Mouse (Mus musculus) midbrain, embryonic 13.5 days (tissue): ENCODE measurements around the gene Nutm1. TPM values are rescaled to one million over a fixed set of nuclear protein-coding genes. Genes with fewer than 3 reads are reported as not detected.
A peak's percentile ranks its signal among the peaks of the same experiment; 100 is the strongest.

ENCODE experiments used
- ATAC-seq: fragments of 200-750 bp; cut with Nextera tagmentation; 2 replicates; pipeline ENCODE4 v1.8.0; 2017; ENCODE audit warnings: mild to moderate bottlenecking, moderate TSS enrichment, moderate library complexity
- H3K27ac ChIP-seq: fragments of 300-500 bp; sonication (generic); 2 replicates; pipeline ENCODE4 v1.5.1; 2015; ENCODE audit warnings: inconsistent platforms, mild to moderate bottlenecking, moderate library complexity
- H3K27me3 ChIP-seq: fragments of 300-500 bp; sonication (generic); 2 replicates; pipeline ENCODE4 v1.6.1; 2015; ENCODE audit warnings: mild to moderate bottlenecking, inconsistent platforms
- H3K36me3 ChIP-seq: fragments of 300-500 bp; sonication (generic); 2 replicates; pipeline ENCODE4 v1.6.1; 2015; ENCODE audit warnings: mild to moderate bottlenecking, inconsistent platforms
- H3K4me1 ChIP-seq: fragments of 300-500 bp; sonication (generic); replicated peaks from 2 replicates; pipeline ENCODE4 v1.6.1; 2015; ENCODE audit warnings: inconsistent platforms
- H3K4me2 ChIP-seq: fragments of 300-500 bp; sonication (generic); replicated peaks from 2 replicates; pipeline ENCODE4 v1.6.1; 2015; ENCODE audit warnings: moderate library complexity, mild to moderate bottlenecking, inconsistent platforms
- H3K4me3 ChIP-seq: fragments of 300-500 bp; sonication (generic); replicated peaks from 2 replicates; pipeline ENCODE4 v1.5.1; 2015; ENCODE audit warnings: mild to moderate bottlenecking, inconsistent platforms
- H3K9ac ChIP-seq: fragments of 300-500 bp; sonication (generic); replicated peaks from 2 replicates; pipeline ENCODE4 v1.6.1; 2015; ENCODE audit warnings: mild to moderate bottlenecking, inconsistent platforms
- H3K9me3 ChIP-seq: fragments of 300-500 bp; sonication (generic); 2 replicates; pipeline ENCODE4 v1.6.1; 2016; ENCODE audit warnings: mild to moderate bottlenecking, inconsistent platforms
- WGBS: fragments of 180-500 bp; shearing (Covaris S2); methylation state at CpG from one replicate; pipeline ENCODE4 v1.1.7; 2015; 5-methylcytosine and 5-hydroxymethylcytosine counted together
- polyA plus RNA-seq: library from polyadenylated mRNA; unstranded; fragments of >200 nt; fragmentation: Nextera tagmentation; extraction: Ambion mirVana; gene quantifications from 2 replicates; pipeline ENCODE4 v1.2.1, GENCODE M21; 2015

The Nutm1 gene
- polyA plus RNA-seq, 1 experiment from 2014 or later: not detected

DNA sequence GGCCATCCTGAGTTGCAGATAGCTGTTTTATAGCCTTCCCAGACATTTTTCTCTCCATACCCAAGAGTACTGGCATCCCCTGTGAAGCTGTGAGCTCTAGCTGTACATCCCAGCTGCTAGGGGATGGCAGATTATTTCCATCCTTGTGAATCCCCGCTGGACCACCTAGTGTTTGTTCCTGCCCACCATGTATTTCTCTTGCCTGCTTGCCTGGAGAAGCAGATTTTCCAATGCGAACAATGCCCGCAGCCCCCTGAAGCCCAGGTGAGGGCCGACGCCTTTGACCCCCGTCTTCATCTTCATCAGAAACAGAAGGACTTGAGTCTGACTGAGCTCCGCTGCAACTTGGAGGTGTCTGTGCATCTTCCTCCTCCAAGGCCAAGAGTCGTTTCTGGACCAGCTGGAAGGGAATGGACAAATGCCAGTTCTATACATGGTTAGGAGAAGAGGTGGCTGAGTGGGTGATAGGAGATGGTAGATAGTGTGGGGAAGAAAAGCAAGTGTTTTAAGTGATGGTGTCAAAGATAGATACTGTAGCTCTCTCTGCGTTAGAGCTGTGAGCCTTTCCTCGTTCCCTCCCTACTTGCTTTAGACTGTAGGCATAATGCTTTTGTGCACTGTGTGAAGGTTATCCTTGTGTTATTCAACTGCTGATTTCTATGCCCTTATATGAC lies 9.2 kb downstream of the Nutm1 start:
- H3K36me3 ChIP-seq: peaks cover 24% of the 10 kb centered on the region
- WGBS: 92% methylated on average over 10 of the region's 10 CpGs
- no peak overlapping the region for H3K27ac ChIP-seq
- no peak overlapping the region for H3K4me2 ChIP-seq
- no peaks in the 10 kb centered on the region for H3K27me3 ChIP-seq
- H3K9ac ChIP-seq: no peak overlapping the region
- H3K4me3 ChIP-seq: no peak overlapping the region
- H3K4me1 ChIP-seq: no peaks in the 10 kb centered on the region
- ATAC-seq: no peak
- no peaks in the 10 kb centered on the region for H3K9me3 ChIP-seq

DNA sequence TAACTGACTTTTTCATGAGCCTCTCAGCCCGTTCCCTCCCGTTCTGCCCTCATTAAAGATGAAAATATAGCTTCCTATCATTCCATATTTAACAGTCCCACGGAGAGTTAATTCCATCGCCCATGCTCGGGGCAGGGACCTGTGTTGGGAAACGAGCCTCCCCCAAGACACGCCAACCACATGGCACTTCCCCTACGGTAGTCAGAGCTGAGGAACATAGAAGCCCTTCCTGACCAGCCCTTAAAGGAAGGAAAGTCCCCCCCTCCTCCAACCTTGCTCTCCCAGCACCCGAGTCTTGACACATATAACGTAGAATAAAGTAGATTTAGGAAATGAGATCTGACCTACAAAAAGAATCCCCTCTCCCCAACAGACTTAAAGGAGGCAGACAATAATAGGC lies 11.8 kb downstream of the Nutm1 start:
- Histone ChIP-seq H3K36me3 (peaks cover 41% of the 10 kb centered on the region), H3K4me3 (no peak overlapping the region), H3K27me3 (no peaks in the 10 kb centered on the region), H3K9ac (no peak overlapping the region), H3K4me2 (no peak overlapping the region), H3K27ac (no peak overlapping the region), H3K9me3 (no peaks in the 10 kb centered on the region), H3K4me1 (no peaks in the 10 kb centered on the region)
- ATAC-seq: no peak
- WGBS: 92% methylated on average over 10 of the region's 10 CpGs

DNA sequence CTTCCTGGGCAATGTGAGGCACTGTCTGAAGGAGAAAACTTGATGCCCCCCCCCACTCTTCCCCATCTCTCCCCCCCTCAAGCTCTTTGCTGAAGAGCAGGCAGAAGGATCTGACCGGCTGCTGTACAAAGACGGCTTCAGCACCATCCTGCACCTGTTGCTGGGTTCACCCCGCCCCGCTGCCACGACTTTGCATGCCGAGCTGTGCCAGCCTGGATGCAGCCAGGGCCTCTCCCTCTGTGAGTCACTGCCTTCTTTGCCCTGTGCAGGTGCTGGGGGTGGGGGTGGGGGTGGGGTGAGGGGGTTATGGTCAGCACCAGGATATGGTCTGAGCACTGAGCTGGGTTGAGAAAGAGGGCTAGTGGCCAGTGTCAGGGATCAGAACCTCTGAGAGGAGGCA lies 12.9 kb downstream of the Nutm1 start:
- no peak for ATAC-seq
- Histone ChIP-seq H3K27ac (no peak overlapping the region), H3K4me2 (no peak overlapping the region), H3K9ac (no peak overlapping the region), H3K4me1 (peaks cover 1% of the 10 kb centered on the region), H3K4me3 (no peak overlapping the region), H3K36me3 (peaks cover 41% of the 10 kb centered on the region), H3K9me3 (no peaks in the 10 kb centered on the region), H3K27me3 (no peaks in the 10 kb centered on the region)
- WGBS: 97% methylated on average over 6 of the region's 6 CpGs

DNA sequence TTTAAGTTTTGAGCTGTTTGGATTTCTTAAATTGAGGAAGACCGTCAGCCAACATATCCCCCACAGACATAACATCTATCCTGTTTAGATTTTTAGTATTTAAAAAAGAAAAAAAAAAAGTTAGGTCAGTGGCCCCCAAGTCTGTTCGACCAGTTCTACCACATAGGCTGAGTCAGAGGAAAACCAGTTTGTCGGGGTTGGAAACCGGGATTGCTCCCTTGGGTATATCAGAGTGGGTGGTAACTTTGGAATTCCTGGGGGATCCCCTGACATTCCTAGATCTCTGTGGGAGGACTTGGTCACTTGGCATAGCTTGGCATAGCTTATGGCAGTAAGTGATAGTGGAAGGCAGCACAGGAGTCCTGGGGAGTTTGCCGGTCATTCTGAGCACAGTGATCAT lies 13.8 kb downstream of the Nutm1 start:
- Histone ChIP-seq H3K4me3 (no peak overlapping the region), H3K4me1 (peaks cover 10% of the 10 kb centered on the region), H3K27ac (no peak overlapping the region), H3K27me3 (no peaks in the 10 kb centered on the region), H3K4me2 (no peak overlapping the region), H3K9me3 (no peaks in the 10 kb centered on the region), H3K9ac (no peak overlapping the region), H3K36me3 (peaks cover 41% of the 10 kb centered on the region)
- WGBS: 92% methylated on average over 5 of the region's 5 CpGs
- ATAC-seq: no peak

DNA sequence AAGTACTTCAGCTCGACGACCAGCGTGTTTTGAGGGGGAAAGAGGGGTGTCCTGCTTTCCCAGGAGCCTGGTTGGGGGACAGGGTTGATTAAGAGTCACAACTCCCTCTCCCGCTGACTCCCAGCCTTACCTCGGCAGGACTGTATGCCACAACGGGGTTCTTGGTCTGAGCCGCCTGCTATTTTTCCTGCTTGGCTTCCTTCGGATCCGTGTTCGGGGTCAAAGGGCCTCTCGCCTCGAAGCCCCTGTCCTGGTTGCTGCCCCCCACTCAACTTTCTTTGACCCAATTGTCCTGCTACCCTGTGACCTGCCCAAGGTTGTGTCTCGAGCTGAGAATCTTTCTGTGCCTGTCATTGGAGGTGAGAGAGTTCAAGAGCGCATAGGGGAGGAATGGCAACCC lies 17.3 kb downstream of the Nutm1 start:
- Histone ChIP-seq H3K36me3 (peaks cover 33% of the 10 kb centered on the region), H3K9me3 (no peaks in the 10 kb centered on the region), H3K4me3 (no peak overlapping the region), H3K9ac (no peak overlapping the region), H3K27me3 (0 out of 2 replicates have a peak, but pooled peaks cover 2% of the 10 kb centered on the region), H3K4me2 (no peak overlapping the region), H3K4me1 (peaks cover 11% of the 10 kb centered on the region), H3K27ac (no peak overlapping the region)
- WGBS: 84% methylated on average over 14 of the region's 14 CpGs
- no peak for ATAC-seq

DNA sequence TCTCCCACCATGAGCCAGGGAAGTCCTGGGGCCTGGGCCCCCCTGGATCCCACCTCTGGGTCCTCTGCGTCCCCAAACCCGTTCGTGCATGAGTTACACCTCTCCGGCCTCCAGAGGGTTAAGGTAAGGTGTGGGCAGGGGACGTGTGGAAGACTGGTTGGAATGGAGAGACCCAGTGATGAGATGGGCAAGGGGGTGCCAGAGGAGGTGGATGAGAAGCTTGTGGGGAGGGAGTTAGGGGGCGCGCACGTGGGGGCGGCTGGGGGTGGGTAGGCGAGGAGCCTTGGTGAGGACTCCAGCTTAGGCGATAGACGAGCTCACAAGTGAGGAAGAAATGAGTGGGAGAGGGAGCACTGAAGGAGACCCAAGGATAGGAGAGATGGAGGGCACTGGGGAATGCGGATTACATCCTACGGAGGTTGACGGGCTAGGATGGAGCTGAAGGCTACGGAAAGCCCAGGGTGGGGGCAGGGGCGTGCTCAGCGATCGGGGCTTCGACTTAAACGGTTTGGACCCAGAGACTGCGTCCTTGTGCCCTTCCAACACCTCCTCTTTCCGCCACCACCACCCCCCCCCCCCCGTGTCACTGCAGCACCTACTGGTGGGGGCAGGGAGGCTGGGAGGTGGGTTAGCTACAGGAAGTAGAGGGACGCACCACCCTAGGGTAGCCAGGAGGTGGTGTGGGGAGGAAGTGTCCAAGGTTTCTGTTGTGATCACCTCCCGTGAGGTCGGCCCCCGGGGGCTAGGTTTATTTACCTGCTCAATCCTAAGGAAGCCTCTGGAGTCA lies 19.0 kb downstream of the Nutm1 start:
- peak; percentile 78 for ATAC-seq
- H3K4me2 ChIP-seq: peak overlapping the region; percentile 83
- H3K4me1 ChIP-seq: peaks cover 11% of the 10 kb centered on the region
- H3K9me3 ChIP-seq: no peaks in the 10 kb centered on the region
- H3K4me3 ChIP-seq: peak overlapping the region; percentile 83
- under 1% methylated on average over 28 of the region's 28 CpGs for WGBS
- peak overlapping the region; percentile 86 for H3K9ac ChIP-seq
- peak overlapping the region; percentile 99 for H3K27ac ChIP-seq
- H3K36me3 ChIP-seq: peaks cover 18% of the 10 kb centered on the region
- 0 out of 2 replicates have a peak, but pooled peaks cover 2% of the 10 kb centered on the region for H3K27me3 ChIP-seq

DNA sequence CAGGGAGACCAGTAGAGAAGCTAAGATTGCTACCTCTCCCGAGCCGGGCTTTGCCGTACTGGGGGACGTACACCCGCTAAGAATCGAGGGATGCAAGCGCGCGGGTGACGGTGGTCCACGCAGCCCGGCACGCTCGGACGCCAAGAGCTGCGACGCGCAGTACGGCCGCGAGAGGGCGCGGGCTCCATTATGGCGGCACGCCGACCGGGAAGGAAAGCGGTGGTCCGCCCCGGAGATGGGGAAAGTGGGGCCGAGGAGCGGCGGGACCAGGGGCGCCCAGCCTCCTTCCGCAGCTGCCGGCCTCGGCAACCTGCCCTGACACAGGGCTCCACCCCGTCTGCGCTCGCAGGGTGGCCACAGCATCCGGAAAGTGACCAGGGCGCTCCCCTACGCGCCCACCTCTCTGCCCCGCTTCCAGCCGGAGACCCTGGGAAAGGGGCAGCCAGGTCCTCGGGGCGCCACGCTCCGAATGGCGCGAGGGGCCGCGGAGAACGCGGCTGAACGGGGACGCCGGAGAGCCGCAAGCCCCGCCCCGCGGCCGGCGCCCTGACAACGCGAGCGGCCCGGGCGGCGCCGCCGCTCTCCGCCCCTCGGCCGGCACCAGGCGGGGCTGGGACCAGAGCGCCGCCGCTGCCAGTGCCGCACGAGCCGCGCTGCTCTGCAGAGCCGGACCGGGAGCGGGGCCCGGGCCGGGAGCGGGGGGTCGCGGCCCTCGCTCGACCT lies 19.7 kb downstream of the Nutm1 start, which contains the start of gene Lpcat4:
Lpcat4 (plus strand) TSS at position 257 of the 723 bp plus-strand sequence.
- ATAC-seq: peak; percentile 91
- 0% methylated on average over 57 of the region's 94 CpGs for WGBS

DNA sequence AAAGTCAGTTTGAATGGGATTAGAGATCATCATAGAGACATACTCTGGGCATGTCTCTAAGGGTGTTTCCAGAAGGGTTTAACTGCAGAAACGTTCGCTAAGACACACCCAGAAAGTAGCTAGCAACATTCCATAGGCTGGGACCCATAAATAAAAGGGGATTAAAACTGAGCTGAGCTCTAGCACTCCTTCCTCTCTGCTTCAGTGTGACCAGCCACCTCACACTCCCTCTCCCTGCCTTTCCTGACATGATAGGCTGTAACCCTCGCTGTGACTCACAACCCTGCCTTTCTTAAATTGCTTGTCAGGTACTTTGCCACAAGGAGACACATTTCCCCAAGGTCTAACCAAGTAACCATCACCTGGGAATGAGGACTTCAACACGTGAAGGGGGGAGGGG lies 21.1 kb downstream of the Nutm1 start:
- WGBS: 8% methylated on average over 4 of the region's 4 CpGs
- no peak overlapping the region for H3K4me3 ChIP-seq
- H3K4me2 ChIP-seq: no peak overlapping the region
- H3K9me3 ChIP-seq: no peaks in the 10 kb centered on the region
- H3K27me3 ChIP-seq: 0 out of 2 replicates have a peak, but pooled peaks cover 2% of the 10 kb centered on the region
- H3K9ac ChIP-seq: no peak overlapping the region
- no peak overlapping the region for H3K27ac ChIP-seq
- no peak for ATAC-seq
- peaks cover 11% of the 10 kb centered on the region for H3K4me1 ChIP-seq
- peaks cover under 1% of the 10 kb centered on the region; the same call in 1 of the 2 replicates for H3K36me3 ChIP-seq

More for the DNA sequence above, 19.7 kb downstream of the Nutm1 start, which contains the start of gene Lpcat4:
- no peaks in the 10 kb centered on the region for H3K9me3 ChIP-seq
- peak within 1 kb of the TSS; percentile 86 for H3K9ac ChIP-seq
- peak within 1 kb of the TSS; percentile 83 for H3K4me3 ChIP-seq
- H3K4me1 ChIP-seq: peaks cover 11% of the 10 kb centered on the region
- peak within 1 kb of the TSS; percentile 99 for H3K27ac ChIP-seq
- H3K4me2 ChIP-seq: peak within 1 kb of the TSS; percentile 83
- peaks cover 12% of the 10 kb centered on the region for H3K36me3 ChIP-seq
- H3K27me3 ChIP-seq: 0 out of 2 replicates have a peak, but pooled peaks cover 2% of the 10 kb centered on the region

DNA sequence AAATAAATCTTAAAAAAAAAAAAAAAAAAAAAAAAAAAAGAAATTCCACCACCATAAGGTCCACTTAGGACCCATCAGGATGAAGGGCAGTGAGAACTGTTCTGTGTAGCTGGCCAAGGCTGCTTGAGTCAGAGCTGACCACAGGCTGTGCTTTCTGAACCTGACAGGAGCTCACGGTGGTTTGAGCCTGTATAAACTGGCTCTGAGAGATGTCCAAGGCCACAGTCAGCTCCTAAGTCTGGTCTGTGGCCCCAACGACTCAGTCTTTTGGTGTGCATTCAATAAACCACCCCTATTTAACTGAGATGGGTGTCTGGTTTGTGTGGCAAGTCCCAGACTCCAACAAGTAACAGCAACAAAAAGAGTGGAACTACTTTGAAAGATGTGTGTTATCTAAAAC lies 22.5 kb downstream of the Nutm1 start:
- H3K9ac ChIP-seq: no peak overlapping the region
- 77% methylated on average over 2 of the region's 2 CpGs for WGBS
- no peak for ATAC-seq
- H3K4me2 ChIP-seq: no peak overlapping the region
- H3K36me3 ChIP-seq: no peaks in the 10 kb centered on the region
- H3K27ac ChIP-seq: no peak overlapping the region
- no peak overlapping the region for H3K4me3 ChIP-seq
- H3K27me3 ChIP-seq: 0 out of 2 replicates have a peak, but pooled peaks cover 2% of the 10 kb centered on the region
- peaks cover 11% of the 10 kb centered on the region for H3K4me1 ChIP-seq
- H3K9me3 ChIP-seq: no peaks in the 10 kb centered on the region

DNA sequence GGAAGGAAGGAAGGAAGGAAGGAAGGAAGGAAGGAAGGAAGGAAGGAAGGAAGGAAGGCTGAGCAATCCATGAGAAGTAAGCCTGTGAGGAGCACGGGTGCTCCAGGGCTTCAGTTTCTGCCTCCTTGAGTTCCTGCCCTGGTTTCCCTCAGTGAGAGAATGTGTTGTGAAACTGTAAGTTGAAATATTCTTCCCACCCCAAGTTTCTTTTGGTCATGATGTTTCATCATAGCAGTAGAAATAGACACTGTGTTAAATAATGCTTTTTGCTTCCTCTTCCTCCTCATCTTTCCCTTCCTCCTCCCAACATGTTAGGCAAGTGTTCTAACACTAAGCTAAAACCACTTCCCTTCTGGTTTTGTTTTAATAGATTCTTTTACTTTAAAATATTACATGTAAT lies 26.5 kb downstream of the Nutm1 start:
- Histone ChIP-seq H3K4me1 (no peaks in the 10 kb centered on the region), H3K4me3 (no peak overlapping the region), H3K27me3 (no peaks in the 10 kb centered on the region), H3K36me3 (no peaks in the 10 kb centered on the region), H3K9me3 (no peaks in the 10 kb centered on the region), H3K4me2 (no peak overlapping the region), H3K27ac (no peak overlapping the region), H3K9ac (no peak overlapping the region)
- ATAC-seq: no peak
- 91% methylated on average over 1 of the region's 1 CpGs for WGBS

DNA sequence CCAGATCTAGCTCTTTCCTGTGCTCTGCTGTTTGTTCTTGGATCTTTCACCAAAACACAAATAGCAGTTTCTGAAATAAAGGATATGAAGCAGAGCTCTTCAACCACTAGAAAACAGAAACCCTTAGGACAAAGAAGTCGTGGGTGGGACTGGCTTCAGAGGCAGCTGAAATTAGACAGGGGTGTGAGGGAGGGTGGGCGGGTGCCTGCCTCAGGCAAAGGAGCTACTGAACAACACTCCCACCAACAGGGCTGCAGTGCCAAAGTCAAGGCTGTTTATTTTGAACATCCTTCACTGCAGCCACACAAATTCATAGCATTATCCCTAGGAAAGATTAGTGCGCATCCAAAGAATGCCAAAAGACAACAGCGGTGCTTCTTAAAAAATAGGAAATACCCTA lies 34.7 kb downstream of the Nutm1 start:
- Histone ChIP-seq H3K27ac (no peak overlapping the region), H3K4me2 (no peak overlapping the region), H3K4me1 (no peaks in the 10 kb centered on the region), H3K9me3 (no peaks in the 10 kb centered on the region), H3K9ac (no peak overlapping the region), H3K4me3 (no peak overlapping the region), H3K27me3 (no peaks in the 10 kb centered on the region), H3K36me3 (no peaks in the 10 kb centered on the region)
- WGBS: 69% methylated on average over 4 of the region's 4 CpGs
- ATAC-seq: no peak

DNA sequence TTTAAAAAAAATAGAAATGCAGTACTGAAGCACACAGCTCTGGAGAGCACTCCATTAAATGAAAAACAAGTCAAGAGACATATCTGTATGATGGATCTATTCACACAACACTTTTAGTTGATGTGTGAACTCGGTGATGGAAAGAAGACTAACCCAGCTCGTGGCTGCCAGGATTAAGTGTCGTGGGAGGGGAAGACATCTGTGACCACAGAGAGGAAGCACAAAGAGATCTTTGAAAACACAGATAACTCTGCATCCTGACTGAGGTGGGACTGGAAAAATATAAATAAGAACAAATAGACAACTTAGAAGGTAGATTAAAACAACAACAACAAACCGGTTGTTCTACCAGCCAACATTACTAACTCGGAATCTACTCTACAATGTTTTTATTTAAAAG lies 36.5 kb downstream of the Nutm1 start:
- Histone ChIP-seq H3K27me3 (no peaks in the 10 kb centered on the region), H3K4me2 (no peak overlapping the region), H3K9ac (no peak overlapping the region), H3K4me1 (no peaks in the 10 kb centered on the region), H3K4me3 (no peak overlapping the region), H3K27ac (no peak overlapping the region), H3K9me3 (no peaks in the 10 kb centered on the region), H3K36me3 (no peaks in the 10 kb centered on the region)
- WGBS: 81% methylated on average over 5 of the region's 5 CpGs
- ATAC-seq: no peak
